Mouse (Mus musculus) MEL (cell line): ENCODE measurements around the gene Gipc1. TPM values are rescaled to one million over a fixed set of nuclear protein-coding genes. Genes with fewer than 3 reads are reported as not detected.

Experiments
- DNase-seq: peaks from one replicate; pipeline ENCODE4 v3.0.0; 2011; ENCODE audit warnings: low read depth, low spot score
- H3K27ac ChIP-seq: 2 replicates; pipeline ENCODE4 v1.5.1; 2012; ENCODE audit warnings: low read depth, mild to moderate bottlenecking, control low read depth, low read length, moderate library complexity; ENCODE audit not compliant: control insufficient read depth
- H3K27me3 ChIP-seq, 2 experiments: fragments of 150-350 bp in 1 of 2; sonication (generic) in 1 of 2; 2 replicates each; pipeline ENCODE4 v1.6.1; 2012; ENCODE audit warnings: low read length in 2 of 2, mild to moderate bottlenecking in 2 of 2, improper control_type of control experiment in 1 of 2, moderate library complexity in 1 of 2; ENCODE audit not compliant: insufficient read depth in 2 of 2, control insufficient read depth in 1 of 2
- H3K36me3 ChIP-seq, 2 experiments: 2 replicates each; pipeline ENCODE4 v1.6.1; 2012 to 2014; ENCODE audit warnings: low read length in 2 of 2, improper control_type of control experiment in 1 of 2, inconsistent platforms in 1 of 2, mild to moderate bottlenecking in 1 of 2; ENCODE audit not compliant: insufficient read depth in 2 of 2, control insufficient read depth in 1 of 2
- H3K4me1 ChIP-seq, 2 experiments: fragments of 150-350 bp in 1 of 2; sonication (generic) in 1 of 2; 2 replicates each; pipeline ENCODE4 v1.6.1; 2012; ENCODE audit warnings: low read length in 2 of 2, improper control_type of control experiment in 1 of 2, mild to moderate bottlenecking in 1 of 2; ENCODE audit not compliant: insufficient read depth in 2 of 2, control insufficient read depth in 1 of 2
- H3K4me3 ChIP-seq, 2 experiments: fragments of 150-350 bp in 1 of 2; sonication (generic) in 1 of 2; 2 replicates each; pipeline ENCODE4 v1.5.1; 2012; ENCODE audit warnings: low read depth in 2 of 2, low read length in 2 of 2, mild to moderate bottlenecking in 2 of 2, moderate library complexity in 2 of 2, control low read depth in 1 of 2, improper control_type of control experiment in 1 of 2; ENCODE audit not compliant: control insufficient read depth in 1 of 2, insufficient read depth in 1 of 2
- H3K79me2 ChIP-seq: 2 replicates; pipeline ENCODE4 v1.6.1; 2012; ENCODE audit warnings: mild to moderate bottlenecking, low read length, moderate library complexity; ENCODE audit not compliant: control insufficient read depth, poor library complexity, insufficient read depth
- H3K9ac ChIP-seq: 2 replicates; pipeline ENCODE4 v1.6.1; 2012; ENCODE audit warnings: low read depth, mild to moderate bottlenecking, control low read depth, low read length, moderate library complexity; ENCODE audit not compliant: control insufficient read depth, poor library complexity, severe bottlenecking
- H3K9me3 ChIP-seq: fragments of 150-350 bp; sonication (generic); replicated peaks from 2 replicates; pipeline ENCODE4 v1.6.1; 2012; ENCODE audit warnings: mild to moderate bottlenecking, low read length, improper control_type of control experiment, moderate library complexity; ENCODE audit not compliant: insufficient read depth
- CHD1 ChIP-seq: IDR thresholded peaks from 2 replicates; pipeline ENCODE4 v1.6.1; 2012; ENCODE audit warnings: low read depth, mild to moderate bottlenecking, inconsistent platforms, low read length, improper control_type of control experiment
- CTCF ChIP-seq, 3 experiments: IDR thresholded peaks in 2 of 3; conservative IDR thresholded peaks in 1 of 3; 2 replicates each; pipeline ENCODE4 v1.5.1; 2011 to 2012; ENCODE audit warnings: low read length in 3 of 3, low read depth in 2 of 3, mild to moderate bottlenecking in 2 of 3, improper control_type of control experiment in 1 of 3, inconsistent platforms in 1 of 3, mixed read lengths in 1 of 3, moderate library complexity in 1 of 3; ENCODE audit not compliant: control insufficient read depth in 1 of 3, insufficient read depth in 1 of 3, poor library complexity in 1 of 3, severe bottlenecking in 1 of 3
- GATA1 ChIP-seq: IDR thresholded peaks from 2 replicates; pipeline ENCODE4 v1.6.1; 2011; ENCODE audit warnings: low read depth, low read length, improper control_type of control experiment
- MEF2A ChIP-seq: IDR thresholded peaks from 2 replicates; pipeline ENCODE4 v1.6.1; 2014; ENCODE audit warnings: low read depth, mild to moderate bottlenecking, inconsistent platforms, low read length, improper control_type of control experiment; ENCODE audit not compliant: poor library complexity, insufficient replicate concordance, severe bottlenecking; ENCODE audit errors: extremely low read depth
- MXI1 ChIP-seq: IDR thresholded peaks from 2 replicates; pipeline ENCODE4 v1.6.1; 2011; ENCODE audit warnings: mild to moderate bottlenecking, low read depth, low read length, improper control_type of control experiment
- POLR2A ChIP-seq, 2 experiments: IDR thresholded peaks; 2 replicates each; pipeline ENCODE4 v1.6.1; 2011 to 2012; ENCODE audit warnings: low read length in 2 of 2, mild to moderate bottlenecking in 2 of 2, control low read depth in 1 of 2, improper control_type of control experiment in 1 of 2, low read depth in 1 of 2, moderate library complexity in 1 of 2; ENCODE audit not compliant: control insufficient read depth in 1 of 2, insufficient read depth in 1 of 2, poor library complexity in 1 of 2
- POLR2AphosphoS5 ChIP-seq: IDR thresholded peaks from 2 replicates; pipeline ENCODE4 v1.6.1; 2012; ENCODE audit warnings: low read depth, borderline replicate concordance, mild to moderate bottlenecking, inconsistent platforms, low read length, moderate library complexity, mixed read lengths
- SIN3A ChIP-seq: IDR thresholded peaks from 2 replicates; pipeline ENCODE4 v1.6.1; 2012; ENCODE audit warnings: low read length, improper control_type of control experiment, inconsistent platforms
- USF1 ChIP-seq: IDR thresholded peaks from 2 replicates; pipeline ENCODE4 v1.6.1; 2014; ENCODE audit warnings: low read depth, mild to moderate bottlenecking, inconsistent platforms, low read length, improper control_type of control experiment, moderate library complexity
- polyA plus RNA-seq, 2 experiments: library from polyadenylated mRNA; stranded (reverse) in 1 of 2; unstranded in 1 of 2; fragments of >175 nt in 1 of 2; fragments of >200 nt in 1 of 2; gene quantifications; 2 replicates each; pipeline versions ENCODE4 v1.2.1 to v1.2.4; 2012; ENCODE audit warnings: low replicate concordance in 2 of 2, low read depth in 1 of 2; ENCODE audit not compliant: insufficient read length in 2 of 2, insufficient read depth in 1 of 2, missing spikeins in 1 of 2
- total RNA-seq: library from RNA; depleted of rRNA; stranded (reverse); fragments of 300-350 nt; gene quantifications from 2 replicates; pipeline ENCODE4 v1.2.3, GENCODE M21; 2012

Gipc1 gene
- total and polyA plus RNA-seq, 3 experiments: 38.6 to 70.7 TPM; not detected in 1

GRCm38 (mm10) chr8:83609086-83609485 is 43.4 kb upstream of the Gipc1 start:
- Histone ChIP-seq H3K79me2 (peaks cover 37% of the 10 kb centered on the region), H3K36me3 (peaks cover 13 to 14% of the 10 kb centered on the region in 2 experiments), H3K27ac (peak overlapping the region; percentile 87)

GRCm38 (mm10) chr8:83609547-83610180 is 42.8 kb upstream of the Gipc1 start:
- peak overlapping the region; percentile 93 to 98 for H3K4me3 ChIP-seq
- H3K9me3 ChIP-seq: no peaks in the 10 kb centered on the region
- peaks cover 7 to 18% of the 10 kb centered on the region in 2 experiments for H3K4me1 ChIP-seq
- H3K36me3 ChIP-seq: peaks cover 13 to 14% of the 10 kb centered on the region in 2 experiments
- no peaks in the 10 kb centered on the region for H3K27me3 ChIP-seq
- DNase-seq: peak; percentile 54
- no peak overlapping the region for H3K27ac ChIP-seq
- H3K79me2 ChIP-seq: peaks cover 37% of the 10 kb centered on the region
- TF ChIP-seq USF1 (no peak), CHD1 (0 out of 2 replicates have a peak, but pooled peaks have one; percentile 2), GATA1 (no peak)
- H3K9ac ChIP-seq: peak overlapping the region; percentile 92

More at GRCm38 (mm10) chr8:83609086-83609485, 43.4 kb upstream of the Gipc1 start:
- Histone ChIP-seq H3K9ac (peak overlapping the region; percentile 92), H3K4me1 (peaks cover 7 to 18% of the 10 kb centered on the region in 2 experiments), H3K4me3 (peak overlapping the region; percentile 93 to 98), H3K9me3 (no peaks in the 10 kb centered on the region), H3K27me3 (no peaks in the 10 kb centered on the region)
- TF ChIP-seq MXI1: peak; percentile 6; the same call in 1 of the 2 replicates
- TF ChIP-seq GATA1: no peak
- no peak for TF ChIP-seq POLR2A (IDR thresholded peaks at IDR 0.05; ENCODE audit: control insufficient read depth in 1 of 2, insufficient read depth in 1 of 2, low read depth in 1 of 2, low read length in 2 of 2, poor library complexity in 1 of 2)
- TF ChIP-seq CTCF (IDR thresholded peaks at IDR 0.05 in 2 of 3, conservative IDR thresholded peaks at IDR 0.05 in 1 of 3; ENCODE audit: control insufficient read depth in 1 of 3, insufficient read depth in 1 of 3, low read depth in 2 of 3, low read length in 3 of 3, poor library complexity in 1 of 3, severe bottlenecking in 1 of 3): no peak
- no peak for TF ChIP-seq SIN3A
- peak; percentile 87; the same call in 1 of the 2 replicates for TF ChIP-seq CHD1
- no peak for TF ChIP-seq MEF2A
- DNase-seq: no peak

GRCm38 (mm10) chr8:83611921-83612320 is 40.6 kb upstream of the Gipc1 start:
- no peaks in the 10 kb centered on the region for H3K9me3 ChIP-seq
- no peak for TF ChIP-seq POLR2A (IDR thresholded peaks at IDR 0.05; ENCODE audit: control insufficient read depth in 1 of 2, insufficient read depth in 1 of 2, low read depth in 1 of 2, low read length in 2 of 2, poor library complexity in 1 of 2)
- TF ChIP-seq CHD1: no peak
- no peak for TF ChIP-seq POLR2AphosphoS5
- no peak for DNase-seq
- H3K27me3 ChIP-seq: no peaks in the 10 kb centered on the region
- H3K9ac ChIP-seq: no peak overlapping the region
- H3K4me1 ChIP-seq: peaks cover 7 to 13% of the 10 kb centered on the region in 2 experiments
- H3K4me3 ChIP-seq: no peak overlapping the region
- H3K36me3 ChIP-seq: peaks cover 12 to 13% of the 10 kb centered on the region in 2 experiments
- peaks cover 35% of the 10 kb centered on the region for H3K79me2 ChIP-seq
- H3K27ac ChIP-seq: no peak overlapping the region
